Mouse (Mus musculus) liver, adult 2 months (tissue): ENCODE data around the gene Ank.

Experiments used
- CTCF ChIP-seq: fragments of 200-500 bp; IDR thresholded peaks from 2 replicates; pipeline ENCODE4 v1.5.1; 2011; ENCODE audit warnings: low read depth, low read length, control low read depth
- POLR2A ChIP-seq: fragments of 200-500 bp; IDR thresholded peaks from 2 replicates; pipeline ENCODE4 v1.6.1; 2011; ENCODE audit warnings: low read length, control low read depth; ENCODE audit not compliant: insufficient read depth; ENCODE audit errors: extremely low read depth

DNA sequence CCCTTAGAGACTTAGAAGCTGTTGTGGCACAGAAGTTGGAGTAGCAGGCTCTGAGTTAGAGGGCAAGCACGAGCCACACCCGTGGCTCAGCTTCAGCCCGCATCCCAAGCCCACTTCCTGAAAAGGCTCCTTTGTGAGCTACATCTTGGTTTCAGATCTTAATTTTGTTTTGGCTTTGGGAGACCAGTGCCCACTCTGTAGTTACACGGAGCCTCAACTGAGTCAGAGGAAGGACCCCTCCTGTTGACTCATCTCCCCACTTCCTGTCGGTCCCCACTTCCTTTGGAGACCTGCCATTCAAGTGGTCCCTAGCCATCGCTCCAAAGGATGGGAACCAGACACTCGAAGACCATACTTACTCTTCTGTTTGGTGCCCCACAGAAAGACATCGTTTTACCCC is 51.5 kb downstream of the Ank start:
- no peak for TF ChIP-seq POLR2A
- no peak for TF ChIP-seq CTCF
